Mouse (Mus musculus): ENCODE results near the gene Tnpo3.
A peak's percentile ranks its signal among the peaks of the same experiment; 100 is the strongest.

Tnpo3 gene

GRCm38 (mm10) chr6:29527361-29528164, 82.1 kb downstream of the Tnpo3 start:
- no peak for DNase-seq (ENCODE audit: low spot score in 2 of 2)

DNA sequence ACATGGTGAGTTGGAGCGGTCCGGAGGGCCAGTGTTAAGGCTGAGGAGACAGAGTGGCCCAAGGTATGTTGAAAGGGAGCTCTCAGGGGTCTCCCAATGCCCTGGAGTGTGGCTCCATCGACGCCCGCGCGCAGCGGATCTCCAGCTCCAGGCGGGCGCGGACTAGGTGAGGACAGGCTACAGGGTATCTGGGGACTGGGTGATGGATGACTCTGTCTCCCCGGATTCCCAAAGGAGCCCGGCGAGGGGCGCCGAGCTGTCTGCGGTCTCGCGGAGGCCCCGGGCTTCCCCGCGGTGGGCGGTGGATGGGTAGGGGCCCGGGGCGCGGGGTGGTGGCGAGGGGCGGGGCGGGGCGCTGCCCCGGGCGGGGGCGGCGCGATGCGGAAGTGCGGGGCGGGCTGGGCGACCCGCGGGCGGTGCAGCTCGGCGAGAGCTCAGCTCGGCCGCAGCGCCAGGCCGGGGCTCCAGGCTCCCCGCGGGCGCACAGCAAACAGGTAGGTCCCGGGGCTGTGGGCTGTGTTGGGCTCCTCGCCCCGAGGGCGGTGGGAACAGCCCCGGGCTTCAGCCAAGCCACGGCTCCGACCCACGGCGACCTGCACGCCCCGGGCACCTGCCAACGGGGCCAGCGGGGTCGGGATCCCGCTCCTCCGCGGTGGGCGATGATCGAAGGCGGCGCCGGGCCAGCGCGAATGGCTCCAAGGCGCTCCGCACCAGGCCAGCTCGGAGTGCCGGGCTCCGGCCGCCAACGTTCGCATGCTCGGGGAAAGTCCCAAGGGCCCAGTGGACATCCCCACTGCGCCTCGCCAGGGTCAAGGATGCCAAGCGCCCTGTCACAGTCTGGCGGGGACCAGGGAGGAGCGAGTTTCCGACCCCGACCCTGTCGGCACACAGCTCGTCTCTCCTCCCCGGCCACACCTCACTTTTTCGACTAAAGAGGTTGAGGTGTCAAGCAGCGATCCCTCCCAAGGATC, 83.1 kb downstream of the Tnpo3 start, which contains the start of gene Irf5:
Irf5 (plus strand) TSS at position 345 of the 971 bp plus-strand sequence.
- DNase-seq (ENCODE audit: low spot score in 2 of 2) = no peak

DNA sequence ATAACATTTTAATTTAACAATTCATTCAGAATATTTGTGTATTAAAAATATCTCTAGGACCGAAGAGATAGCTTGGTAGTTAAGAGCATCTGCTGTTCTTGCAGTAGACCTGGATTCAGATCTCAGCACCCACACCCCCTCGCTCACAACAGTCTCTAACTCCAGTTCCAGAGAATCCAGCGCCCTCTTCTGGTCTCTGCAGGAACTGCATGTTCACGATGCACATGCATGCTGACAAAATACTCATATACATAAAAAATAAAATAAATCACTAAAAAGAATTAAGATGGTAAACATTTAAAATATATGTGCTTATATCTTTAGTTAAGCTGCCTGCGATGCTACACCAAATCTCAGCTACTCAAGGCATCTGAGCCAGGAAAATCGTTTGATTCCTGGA, 84.4 kb downstream of the Tnpo3 start:
- no peak for DNase-seq (ENCODE audit: low spot score in 2 of 2)

- DNase-seq (ENCODE audit: low spot score in 2 of 2) = no peak
These were observed 85.6 kb downstream of the Tnpo3 start for GRCm38 (mm10) chr6:29524034-29524489.

- DNase-seq (ENCODE audit: low spot score in 2 of 2) = no peak
These were observed 86.2 kb downstream of the Tnpo3 start for GRCm38 (mm10) chr6:29523301-29524033.

GRCm38 (mm10) chr6:29522626-29523300, 86.9 kb downstream of the Tnpo3 start:
- no peak for DNase-seq (ENCODE audit: low spot score in 2 of 2)

DNA sequence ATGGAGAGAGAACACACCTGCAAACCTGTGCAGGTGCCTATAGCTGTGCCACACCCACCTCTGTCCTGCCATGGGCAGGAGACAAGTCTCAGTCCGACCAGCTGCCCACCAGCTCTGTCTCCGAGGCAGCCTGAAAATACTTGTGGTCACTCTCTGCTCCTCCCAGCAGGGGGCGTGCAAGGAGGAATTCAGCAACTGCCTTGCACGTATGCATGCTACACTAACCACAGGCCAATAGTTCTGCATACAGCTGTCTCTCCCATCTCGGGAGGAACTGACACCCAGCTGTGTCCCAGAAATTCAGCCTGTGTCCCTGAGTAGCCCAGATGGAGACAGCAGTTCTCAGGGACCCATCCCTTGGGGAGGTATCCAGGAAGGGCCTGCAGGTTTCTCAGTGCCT, 92.5 kb downstream of the Tnpo3 start:
- peak; percentile 63 to 72 for DNase-seq (ENCODE audit: low spot score in 2 of 2)

GRCm38 (mm10) chr6:29513284-29513683, 96.4 kb downstream of the Tnpo3 start:
- DNase-seq (ENCODE audit: low spot score in 2 of 2) = no peak

DNA sequence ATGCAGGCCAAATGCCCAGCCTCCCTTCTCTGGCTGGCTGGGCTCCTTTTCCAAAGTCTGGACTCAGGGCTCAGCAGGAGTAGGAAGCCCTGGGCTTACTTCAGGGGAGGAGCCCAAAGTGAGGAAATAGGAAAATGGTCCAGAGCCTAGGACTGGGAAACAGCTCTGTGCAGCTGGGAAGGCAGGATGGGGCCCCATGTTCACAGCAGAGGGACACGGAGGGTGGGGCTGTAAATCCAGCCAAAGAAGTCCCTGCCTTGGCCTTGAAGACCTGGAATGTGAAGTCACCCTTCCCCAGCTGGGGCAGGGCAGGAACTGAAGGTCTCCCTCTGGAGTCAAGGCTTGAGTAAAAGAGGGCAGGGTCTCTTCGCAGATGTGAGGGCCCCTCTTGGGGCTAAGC, 100.6 kb downstream of the Tnpo3 start:
- DNase-seq (ENCODE audit: low spot score in 2 of 2) = no peak

GRCm38 (mm10) chr6:29507447-29508309, 102.0 kb downstream of the Tnpo3 start, which contains the start of gene Kcp:
Kcp (minus strand) TSS chr6:29507952.
- DNase-seq (ENCODE audit: low spot score in 2 of 2) = no peak

DNA sequence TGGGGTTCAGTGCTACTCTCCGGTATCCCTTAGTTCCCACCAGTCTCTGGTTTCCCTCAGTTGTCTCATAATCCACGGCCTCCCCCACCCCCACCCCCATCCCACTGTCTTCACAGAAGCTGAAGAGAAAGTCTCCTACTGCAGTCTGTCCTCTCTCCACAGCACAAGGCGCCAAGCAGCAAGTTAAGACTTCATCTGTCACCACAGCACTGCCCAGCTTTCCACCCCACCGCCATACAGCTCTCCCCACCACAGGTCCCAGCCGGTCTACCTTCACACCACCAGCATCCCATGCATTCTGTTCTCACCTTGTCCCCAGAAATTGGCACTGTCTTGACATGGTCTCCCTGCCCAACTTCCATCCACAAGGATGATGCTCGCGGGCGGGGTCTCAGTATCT, 102.9 kb downstream of the Tnpo3 start:
- no peak for DNase-seq (ENCODE audit: low spot score in 2 of 2)

DNA sequence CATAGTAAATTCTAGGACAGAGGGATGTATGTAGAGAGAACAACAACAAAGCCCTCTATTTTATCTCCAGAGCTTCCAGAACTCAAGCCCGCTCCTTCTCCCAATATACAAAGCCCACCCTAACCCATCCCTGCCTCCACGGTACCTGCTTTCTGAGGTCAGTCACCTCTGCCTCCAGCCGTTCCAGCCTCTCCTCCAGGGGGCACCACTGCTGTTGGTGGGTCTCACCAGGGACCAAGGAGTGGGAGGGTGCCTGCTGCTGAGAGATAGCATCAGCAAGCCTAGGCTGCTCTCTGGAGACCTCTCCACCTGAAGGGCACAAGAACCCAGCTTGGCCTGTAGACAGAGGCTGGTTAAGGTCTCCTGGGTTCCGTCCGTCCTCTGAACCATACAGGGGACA, 104.2 kb downstream of the Tnpo3 start:
- DNase-seq (ENCODE audit: low spot score in 2 of 2) = no peak

- no peak for DNase-seq (ENCODE audit: low spot score in 2 of 2)
These were observed 108.1 kb downstream of the Tnpo3 start for GRCm38 (mm10) chr6:29501599-29501998.

DNA sequence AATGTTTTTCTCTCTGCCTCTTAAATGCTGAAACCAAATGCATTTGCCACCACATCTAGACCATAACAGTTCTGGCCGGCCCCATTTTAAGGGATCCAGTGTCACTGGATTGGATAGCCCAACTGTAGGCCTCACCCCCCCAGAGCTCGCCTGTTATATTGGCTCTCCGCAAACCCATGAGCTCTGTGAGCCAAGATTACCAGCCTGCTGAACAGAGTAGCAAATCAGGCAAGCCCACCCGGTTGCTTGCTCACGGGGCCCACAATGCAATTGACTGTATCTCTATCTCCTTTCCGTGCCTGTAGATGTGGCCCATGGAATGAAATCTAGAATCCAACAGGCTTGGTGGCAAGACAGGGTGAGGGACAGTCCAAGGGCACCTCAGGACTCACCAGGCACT, 108.9 kb downstream of the Tnpo3 start:
- DNase-seq (ENCODE audit: low spot score in 2 of 2) = no peak

GRCm38 (mm10) chr6:29500177-29500576, 109.5 kb downstream of the Tnpo3 start:
- no peak for DNase-seq (ENCODE audit: low spot score in 2 of 2)

GRCm38 (mm10) chr6:29497791-29498190, 111.9 kb downstream of the Tnpo3 start:
- DNase-seq (ENCODE audit: low spot score in 2 of 2) = no peak

DNA sequence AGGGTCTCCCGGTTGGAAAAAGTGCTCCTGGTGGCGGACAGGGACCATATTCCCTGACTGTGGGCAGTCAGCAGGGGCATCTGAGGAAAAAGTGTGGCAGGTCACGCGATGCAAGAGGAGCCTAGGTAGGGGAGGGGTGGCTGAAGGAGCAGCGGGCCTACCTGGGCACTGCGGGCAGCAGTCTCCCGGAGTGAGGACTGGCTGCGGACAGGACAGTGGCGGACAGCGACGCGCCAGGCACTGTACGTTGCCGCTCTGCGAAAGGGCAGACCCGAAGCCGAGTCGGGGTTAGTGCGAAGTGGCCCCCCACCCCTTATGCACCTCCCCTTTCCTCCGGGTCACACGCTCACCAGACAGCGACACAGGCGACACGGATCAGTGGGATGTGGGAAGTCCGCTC, 113.4 kb downstream of the Tnpo3 start:
- no peak for DNase-seq (ENCODE audit: low spot score in 2 of 2)

- no peak for DNase-seq (ENCODE audit: low spot score in 2 of 2)
These were observed 115.6 kb downstream of the Tnpo3 start for GRCm38 (mm10) chr6:29494101-29494500.
